Mouse (Mus musculus) E14TG2a.4 (cell line): ENCODE measurements at regions not wholly inside any gene's neighbourhood (a gene's known extent, or its start where the extent isn't known, plus 50 kb on each side); places are given as distances from the start of the nearest gene placed in this dataset.

Experiments used
- CTCF ChIP-seq: conservative IDR thresholded peaks from 2 replicates; pipeline ENCODE4 v1.5.1; 2014; ENCODE audit warnings: low read length
- POU5F1 ChIP-seq: IDR thresholded peaks from 2 replicates; pipeline ENCODE4 v1.6.1; 2014; ENCODE audit warnings: low read length, borderline replicate concordance

- TF ChIP-seq CTCF (no peak), POU5F1 (no peak)
Measured at GRCm38 (mm10) chr1:168068920-168069590, 363.0 kb downstream of the Pbx1 start.
